Mouse (Mus musculus): ENCODE data around the gene Neurod2. TPM values are rescaled to one million over a fixed set of nuclear protein-coding genes. Genes with fewer than 3 reads are reported as not detected.
A peak's percentile ranks its signal among the peaks of the same experiment; 100 is the strongest.

The Neurod2 gene
- polyA plus RNA-seq, 1 experiment from 2014 or later, result 110 TPM

DNA sequence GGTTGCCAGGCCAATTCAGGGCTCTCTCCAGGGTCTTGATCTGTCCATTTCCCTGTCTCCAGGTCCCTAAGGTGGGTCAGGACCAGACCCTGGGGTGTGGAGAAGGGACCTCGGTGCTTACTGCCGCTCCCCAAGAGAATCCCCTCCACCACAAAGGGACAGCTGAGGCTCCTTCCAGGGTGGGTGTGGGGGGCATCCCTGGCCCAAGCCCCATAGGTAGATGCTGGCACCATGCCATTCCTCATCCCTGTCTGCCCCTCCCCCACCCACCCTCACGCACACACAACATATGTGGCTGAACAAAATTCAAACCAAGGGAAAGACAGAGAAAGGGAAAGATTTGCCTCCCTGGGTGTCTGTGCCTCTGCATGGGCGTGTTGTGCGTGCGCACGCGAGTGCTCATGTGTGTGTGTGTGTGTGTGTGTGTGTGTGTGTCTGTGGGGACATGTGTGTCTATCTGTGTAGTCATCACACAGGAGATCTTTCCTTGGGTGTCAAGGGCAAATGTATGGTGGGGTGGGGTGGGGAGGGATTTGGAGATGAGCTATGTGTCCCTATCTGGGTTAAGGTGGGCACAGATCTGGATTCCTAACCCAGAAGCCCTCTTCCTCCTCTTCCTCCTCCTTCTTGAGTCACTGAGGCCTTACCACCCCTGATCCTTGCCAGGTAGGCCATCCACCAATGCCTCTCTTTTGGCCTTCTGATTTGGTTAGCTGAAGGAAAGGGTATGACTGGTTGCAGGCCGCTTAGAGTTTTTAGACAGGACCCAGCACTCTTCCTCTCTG is 704 bp upstream of the Neurod2 start:
- H3K4me1 ChIP-seq (replicated peaks; ENCODE audit: control insufficient read depth, insufficient read depth, low read length), result peaks cover 39% of the 10 kb centered on the region
- no peaks in the 10 kb centered on the region for H3K9me3 ChIP-seq (ENCODE audit: control insufficient read depth, low read length)
- WGBS, result 15% methylated on average over 9 of the region's 9 CpGs

DNA sequence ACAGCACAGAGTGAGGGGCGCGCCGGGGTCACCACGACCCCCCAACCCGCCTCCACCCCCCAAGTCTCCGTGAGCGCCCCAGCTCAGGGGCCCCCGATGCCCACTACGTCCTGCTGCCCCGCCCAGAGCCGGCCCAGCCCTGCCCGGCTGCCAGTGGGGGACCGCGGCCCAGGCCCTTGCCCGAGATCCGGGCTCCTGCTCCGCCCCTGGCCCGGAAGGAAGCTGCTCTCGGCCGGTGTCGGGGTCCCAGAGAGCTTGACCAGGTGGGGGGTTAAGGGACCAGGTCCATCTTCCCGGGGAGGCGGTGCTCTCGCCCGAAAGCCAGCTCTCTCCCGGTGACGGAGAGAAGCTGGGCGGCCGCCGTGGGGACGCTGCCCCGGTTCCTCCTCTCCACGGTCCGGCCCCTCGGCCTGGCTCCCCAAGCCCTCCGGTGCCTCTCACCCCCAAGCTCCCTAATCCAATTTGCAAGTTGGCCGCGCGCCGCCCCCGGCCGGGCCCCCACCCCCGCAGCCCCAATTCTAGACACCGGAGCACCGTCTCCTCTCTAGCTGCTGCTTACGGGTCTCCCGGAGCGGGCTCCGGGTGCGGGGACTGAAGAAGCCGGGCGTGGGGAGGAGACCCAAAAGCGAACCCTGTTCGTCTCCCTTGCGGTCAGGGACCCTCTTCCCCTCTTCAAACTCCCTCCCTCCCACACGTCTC is 928 bp downstream of the Neurod2 start:
- under 1% methylated on average over 47 of the region's 56 CpGs for WGBS
- Histone ChIP-seq H3K9me3 (ENCODE audit: control insufficient read depth, low read length) (no peaks in the 10 kb centered on the region), H3K27me3 (replicated peaks; ENCODE audit: control insufficient read depth, insufficient read depth, low read length) (peaks cover 40% of the 10 kb centered on the region), H3K4me1 (replicated peaks; ENCODE audit: control insufficient read depth, insufficient read depth, low read length) (peaks cover 33% of the 10 kb centered on the region), H3K36me3 (ENCODE audit: control insufficient read depth, insufficient read depth) (no peaks in the 10 kb centered on the region), H3K27ac (ENCODE audit: low read length) (peak overlapping the region; percentile 99), H3K4me2 (ENCODE audit: low read length) (peak overlapping the region; percentile 16), H3K9ac (replicated peaks; ENCODE audit: low read depth, low read length) (peak overlapping the region; percentile 82), H3K4me3 (replicated peaks; ENCODE audit: low read length) (peak overlapping the region; percentile 59)
- ATAC-seq, result no peak

More for the DNA sequence above, 704 bp upstream of the Neurod2 start:
- ATAC-seq, result peak; percentile 19; the same call in 1 of the 2 replicates
- Histone ChIP-seq H3K4me2 (ENCODE audit: low read length) (peak overlapping the region; percentile 54), H3K27ac (ENCODE audit: low read length) (peak overlapping the region; percentile 98), H3K4me3 (replicated peaks; ENCODE audit: low read length) (peak overlapping the region; percentile 32), H3K36me3 (ENCODE audit: control insufficient read depth, insufficient read depth) (no peaks in the 10 kb centered on the region), H3K27me3 (replicated peaks; ENCODE audit: control insufficient read depth, insufficient read depth, low read length) (peaks cover 26% of the 10 kb centered on the region), H3K9ac (replicated peaks; ENCODE audit: low read depth, low read length) (peak overlapping the region; percentile 62)

DNA sequence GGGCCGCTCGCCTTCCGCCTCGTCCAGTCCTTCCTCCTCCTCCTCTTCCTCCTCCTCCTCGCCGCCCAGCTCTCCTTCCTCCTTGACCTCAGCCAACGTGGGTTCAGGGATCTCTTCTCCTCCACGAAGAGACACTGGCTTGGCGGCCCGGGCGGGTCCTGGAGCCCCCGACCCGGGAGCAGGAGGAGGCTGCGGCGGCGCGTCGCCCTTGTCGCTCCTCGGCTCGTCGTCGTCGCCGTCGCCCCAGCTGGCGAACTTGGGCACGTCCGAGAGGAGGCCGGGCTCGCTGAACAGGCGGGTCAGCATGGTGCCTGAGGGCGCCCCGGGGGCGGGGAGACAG is 1.4 kb downstream of the Neurod2 start:
- WGBS, result under 1% methylated on average over 31 of the region's 35 CpGs
- peak overlapping the region; percentile 59 for H3K4me3 ChIP-seq (replicated peaks; ENCODE audit: low read length)
- H3K9me3 ChIP-seq (ENCODE audit: control insufficient read depth, low read length), result no peaks in the 10 kb centered on the region
- H3K27ac ChIP-seq (ENCODE audit: low read length), result peak overlapping the region; percentile 99
- peaks cover 43% of the 10 kb centered on the region for H3K27me3 ChIP-seq (replicated peaks; ENCODE audit: control insufficient read depth, insufficient read depth, low read length)
- H3K4me2 ChIP-seq (ENCODE audit: low read length), result peak overlapping the region; percentile 64
- H3K9ac ChIP-seq (replicated peaks; ENCODE audit: low read depth, low read length), result peak overlapping the region; percentile 82
- no peak for ATAC-seq
- peaks cover 33% of the 10 kb centered on the region for H3K4me1 ChIP-seq (replicated peaks; ENCODE audit: control insufficient read depth, insufficient read depth, low read length)
- H3K36me3 ChIP-seq (ENCODE audit: control insufficient read depth, insufficient read depth), result no peaks in the 10 kb centered on the region

DNA sequence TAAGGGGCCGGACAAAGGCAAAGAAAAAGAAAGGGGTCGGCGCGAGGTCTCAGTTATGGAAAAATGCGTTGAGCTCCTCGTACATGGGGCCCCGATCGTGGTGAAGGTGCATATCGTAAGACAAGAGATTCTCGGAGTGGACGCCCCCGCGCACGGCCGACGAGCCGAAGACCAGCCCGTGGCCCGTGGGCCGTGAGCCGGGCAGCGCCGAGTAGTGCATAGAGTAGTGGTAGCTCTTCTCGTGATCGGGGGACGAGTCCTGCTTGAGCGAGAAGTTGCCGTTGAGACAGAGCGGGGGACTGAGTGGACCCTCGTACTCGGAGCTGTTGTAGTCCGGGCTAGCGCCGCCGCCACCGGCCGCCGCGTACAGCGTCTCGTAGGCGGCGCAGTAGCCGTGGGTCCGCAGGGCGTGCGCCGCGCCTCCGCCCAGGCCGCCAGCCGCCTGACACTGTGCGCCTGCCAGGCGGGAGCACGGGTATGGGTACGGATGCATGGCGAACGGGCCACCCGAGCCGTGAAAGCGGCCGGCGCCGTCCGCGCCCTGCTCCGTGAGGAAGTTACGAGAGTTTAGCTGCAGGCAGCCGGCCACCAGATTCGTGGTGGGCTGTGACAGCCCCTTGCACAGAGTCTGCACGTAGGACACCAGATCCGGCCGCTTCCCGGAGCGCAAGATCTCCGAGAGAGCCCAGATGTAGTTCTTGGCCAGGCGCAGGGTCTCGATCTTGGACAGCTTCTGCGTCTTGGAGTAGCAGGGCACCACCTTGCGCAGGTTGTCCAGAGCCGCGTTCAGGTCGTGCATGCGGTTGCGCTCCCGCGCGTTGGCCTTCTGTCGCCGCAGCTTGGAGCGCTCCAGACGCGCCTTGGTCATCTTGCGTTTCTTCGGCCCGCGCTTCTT is 2.1 kb downstream of the Neurod2 start:
- peaks cover 46% of the 10 kb centered on the region for H3K27me3 ChIP-seq (replicated peaks; ENCODE audit: control insufficient read depth, insufficient read depth, low read length)
- no peak for ATAC-seq
- peaks cover 34% of the 10 kb centered on the region for H3K4me1 ChIP-seq (replicated peaks; ENCODE audit: control insufficient read depth, insufficient read depth, low read length)
- H3K4me2 ChIP-seq (ENCODE audit: low read length), result peak overlapping the region; percentile 64
- H3K36me3 ChIP-seq (ENCODE audit: control insufficient read depth, insufficient read depth), result no peaks in the 10 kb centered on the region
- H3K27ac ChIP-seq (ENCODE audit: low read length), result peak overlapping the region; percentile 99
- no peaks in the 10 kb centered on the region for H3K9me3 ChIP-seq (ENCODE audit: control insufficient read depth, low read length)
- peak overlapping the region; percentile 82 for H3K9ac ChIP-seq (replicated peaks; ENCODE audit: low read depth, low read length)
- under 1% methylated on average over 97 of the region's 97 CpGs for WGBS
- H3K4me3 ChIP-seq (replicated peaks; ENCODE audit: low read length), result peak overlapping the region; percentile 59

DNA sequence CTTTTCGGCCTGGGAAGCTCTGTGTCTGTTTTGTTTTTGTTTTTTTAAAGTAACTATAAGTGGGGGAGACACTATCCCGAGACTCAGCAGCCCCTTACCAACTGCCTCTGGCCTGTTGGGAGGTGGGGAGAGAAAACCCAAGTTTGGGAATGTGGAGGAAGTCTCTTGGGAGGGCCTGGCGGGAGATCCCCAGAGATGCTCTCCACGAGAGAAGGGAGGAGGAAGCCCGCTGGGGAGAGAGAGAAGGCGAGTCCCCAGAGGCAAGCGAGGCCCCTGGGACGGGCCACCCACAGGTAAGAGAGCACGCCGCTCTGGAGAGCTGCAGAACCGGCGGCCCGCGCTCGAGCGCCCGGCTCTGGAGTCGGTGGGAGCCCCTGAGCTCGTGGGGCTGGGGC is 2.7 kb downstream of the Neurod2 start:
- Histone ChIP-seq H3K4me1 (replicated peaks; ENCODE audit: control insufficient read depth, insufficient read depth, low read length) (peaks cover 34% of the 10 kb centered on the region), H3K4me3 (replicated peaks; ENCODE audit: low read length) (peak overlapping the region; percentile 59), H3K4me2 (ENCODE audit: low read length) (peak overlapping the region; percentile 64), H3K36me3 (ENCODE audit: control insufficient read depth, insufficient read depth) (no peaks in the 10 kb centered on the region), H3K9me3 (ENCODE audit: control insufficient read depth, low read length) (no peaks in the 10 kb centered on the region), H3K9ac (replicated peaks; ENCODE audit: low read depth, low read length) (peak overlapping the region; percentile 82), H3K27ac (ENCODE audit: low read length) (peak overlapping the region; percentile 99), H3K27me3 (replicated peaks; ENCODE audit: control insufficient read depth, insufficient read depth, low read length) (peaks cover 41% of the 10 kb centered on the region)
- ATAC-seq, result no peak
- 0% methylated on average over 19 of the region's 19 CpGs for WGBS

DNA sequence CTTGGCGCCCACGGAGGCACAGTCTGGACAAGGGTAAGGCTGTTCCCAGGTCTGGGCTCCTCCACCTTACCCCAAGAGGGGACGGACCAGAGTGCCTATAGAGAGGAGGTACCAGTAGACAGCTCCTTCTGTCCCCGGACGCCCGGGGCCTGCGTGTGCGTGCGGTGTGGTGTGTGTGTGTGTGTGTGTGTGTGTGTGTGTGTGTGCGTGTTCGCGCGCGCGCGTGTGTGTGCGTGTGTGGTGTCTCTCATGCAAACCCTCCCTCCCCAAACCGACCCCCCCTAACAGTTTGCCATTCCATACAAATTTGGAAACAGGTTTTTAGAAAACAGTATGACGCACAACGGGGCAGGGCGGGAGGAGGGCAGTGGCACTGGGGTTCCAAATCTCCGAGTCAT is 3.6 kb downstream of the Neurod2 start:
- Histone ChIP-seq H3K27me3 (replicated peaks; ENCODE audit: control insufficient read depth, insufficient read depth, low read length) (peaks cover 36% of the 10 kb centered on the region), H3K4me2 (ENCODE audit: low read length) (peak overlapping the region; percentile 64), H3K9ac (replicated peaks; ENCODE audit: low read depth, low read length) (peak overlapping the region; percentile 82), H3K4me3 (replicated peaks; ENCODE audit: low read length) (peak overlapping the region; percentile 59), H3K9me3 (ENCODE audit: control insufficient read depth, low read length) (no peaks in the 10 kb centered on the region), H3K36me3 (ENCODE audit: control insufficient read depth, insufficient read depth) (no peaks in the 10 kb centered on the region), H3K27ac (ENCODE audit: low read length) (peak overlapping the region; percentile 99), H3K4me1 (replicated peaks; ENCODE audit: control insufficient read depth, insufficient read depth, low read length) (peaks cover 41% of the 10 kb centered on the region)
- WGBS, result 5% methylated on average over 22 of the region's 22 CpGs
- no peak for ATAC-seq

DNA sequence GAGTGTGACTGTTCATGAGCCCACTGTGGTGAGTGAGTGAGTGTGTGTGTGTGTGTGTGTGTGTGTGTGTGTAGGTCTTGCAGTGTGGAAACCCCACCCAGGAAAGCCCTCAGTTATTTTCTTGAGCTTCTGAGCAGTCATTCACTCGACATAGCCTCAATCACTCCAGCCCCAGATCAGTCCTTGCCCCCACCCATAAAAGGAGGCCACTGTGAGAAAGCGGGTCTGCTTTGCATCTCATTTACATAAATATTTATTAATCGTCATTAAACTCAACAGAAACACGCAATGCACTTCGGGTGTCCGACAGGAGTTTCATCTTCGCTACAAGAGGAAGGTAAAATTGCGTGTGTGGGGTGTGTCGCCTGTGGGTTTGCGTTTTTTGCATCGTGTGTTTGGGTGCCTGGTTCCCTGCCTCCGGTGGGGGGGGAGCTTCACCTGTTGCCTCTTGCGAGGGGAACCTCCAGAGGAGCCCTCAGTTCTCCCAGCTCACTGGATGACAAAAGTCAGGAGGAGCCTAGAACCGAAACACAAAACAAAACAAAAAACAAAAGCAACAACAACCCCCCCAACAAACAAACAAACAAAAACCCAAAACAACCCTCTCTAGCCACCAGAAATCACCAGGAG is 4.1 kb downstream of the Neurod2 start:
- Histone ChIP-seq H3K4me2 (ENCODE audit: low read length) (peak overlapping the region; percentile 64), H3K9ac (replicated peaks; ENCODE audit: low read depth, low read length) (peak overlapping the region; percentile 82), H3K4me3 (replicated peaks; ENCODE audit: low read length) (peak overlapping the region; percentile 59), H3K9me3 (ENCODE audit: control insufficient read depth, low read length) (no peaks in the 10 kb centered on the region), H3K36me3 (ENCODE audit: control insufficient read depth, insufficient read depth) (no peaks in the 10 kb centered on the region), H3K27ac (ENCODE audit: low read length) (peak overlapping the region; percentile 99), H3K27me3 (replicated peaks; ENCODE audit: control insufficient read depth, insufficient read depth, low read length) (peaks cover 35% of the 10 kb centered on the region), H3K4me1 (replicated peaks; ENCODE audit: control insufficient read depth, insufficient read depth, low read length) (peaks cover 42% of the 10 kb centered on the region)
- WGBS, result 3% methylated on average over 14 of the region's 14 CpGs
- no peak for ATAC-seq

DNA sequence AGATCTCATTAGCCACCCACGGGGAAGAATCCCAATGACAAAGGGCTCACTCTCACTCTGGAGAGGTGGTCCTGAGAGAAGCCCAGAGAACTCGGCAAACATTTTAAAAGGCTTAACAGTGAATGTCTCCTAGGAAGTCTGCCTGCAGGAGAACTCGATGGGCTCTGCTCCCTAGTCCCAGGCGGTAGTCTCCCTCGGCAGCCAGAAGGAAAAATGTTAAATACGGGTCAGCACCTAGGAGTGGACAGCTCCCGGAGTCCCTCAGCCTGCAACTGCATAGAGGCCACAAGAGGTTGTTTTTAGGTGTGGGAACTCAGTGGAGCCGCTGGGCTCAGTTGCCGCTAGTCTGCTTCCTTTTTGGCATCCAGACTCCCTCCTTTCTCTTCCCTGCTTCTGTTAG is 5.5 kb downstream of the Neurod2 start:
- H3K9me3 ChIP-seq (ENCODE audit: control insufficient read depth, low read length), result no peaks in the 10 kb centered on the region
- no peak for ATAC-seq
- peak overlapping the region; percentile 99 for H3K27ac ChIP-seq (ENCODE audit: low read length)
- peaks cover 52% of the 10 kb centered on the region for H3K4me1 ChIP-seq (replicated peaks; ENCODE audit: control insufficient read depth, insufficient read depth, low read length)
- H3K4me2 ChIP-seq (ENCODE audit: low read length), result peak overlapping the region; percentile 64
- peak overlapping the region; percentile 59 for H3K4me3 ChIP-seq (replicated peaks; ENCODE audit: low read length)
- H3K27me3 ChIP-seq (replicated peaks; ENCODE audit: control insufficient read depth, insufficient read depth, low read length), result peaks cover 39% of the 10 kb centered on the region
- H3K9ac ChIP-seq (replicated peaks; ENCODE audit: low read depth, low read length), result peak overlapping the region; percentile 61
- H3K36me3 ChIP-seq (ENCODE audit: control insufficient read depth, insufficient read depth), result no peaks in the 10 kb centered on the region
- WGBS, result under 1% methylated on average over 9 of the region's 9 CpGs

All from forebrain, embryonic 16.5 days (tissue).